Mouse (Mus musculus) fat pad, adult 2 months (tissue): Measurements from ENCODE around the gene Krtap31-2.

ENCODE experiments used
- DNase-seq: peaks from one replicate; pipeline ENCODE4 v3.0.0-alpha.2; 2011; ENCODE audit warnings: low read depth, low spot score; ENCODE audit errors: extremely low read depth

Krtap31-2 gene

GRCm38 (mm10) chr11:99935991-99936390, at the start of gene Krtap31-2:
Gene Krtap31-2 (plus strand): TSS chr11:99936291.
- no peak for DNase-seq

GRCm38 (mm10) chr11:99907620-99908019, 28.5 kb upstream of the Krtap31-2 start, which contains the start of gene Krtap31-1:
Gene Krtap31-1 (plus strand): TSS chr11:99907920.
- no peak for DNase-seq

GRCm38 (mm10) chr11:99914451-99914850, 21.6 kb upstream of the Krtap31-2 start, which contains the start of gene Gm11565:
Gene Gm11565 (plus strand): TSS chr11:99914751.
- DNase-seq: no peak

- DNase-seq: no peak
These were observed 1.7 kb downstream of the Krtap31-2 start for GRCm38 (mm10) chr11:99937751-99938264.

- no peak for DNase-seq
These were observed 12.1 kb downstream of the Krtap31-2 start, which contains the start of gene Krtap9-5 for GRCm38 (mm10) chr11:99948175-99948574. Gene Krtap9-5 (plus strand): TSS chr11:99948475.

GRCm38 (mm10) chr11:99964213-99964612, 28.1 kb downstream of the Krtap31-2 start:
- no peak for DNase-seq

GRCm38 (mm10) chr11:99965961-99966360, 29.9 kb downstream of the Krtap31-2 start:
- DNase-seq: no peak

- DNase-seq: no peak
These were observed 42.9 kb downstream of the Krtap31-2 start, which contains the start of gene Krtap29-1 for GRCm38 (mm10) chr11:99978953-99979352. Gene Krtap29-1 (minus strand): TSS chr11:99979053.

- DNase-seq: peak; percentile 21
These were observed 46.6 kb downstream of the Krtap31-2 start for GRCm38 (mm10) chr11:99982731-99983130.

- no peak for DNase-seq
These were observed 47.4 kb downstream of the Krtap31-2 start for GRCm38 (mm10) chr11:99983442-99983841.

GRCm38 (mm10) chr11:99985291-99986092, 49.4 kb downstream of the Krtap31-2 start:
- DNase-seq: no peak

- no peak for DNase-seq
These were observed 50.1 kb downstream of the Krtap31-2 start, which contains the start of gene Krtap16-1 for GRCm38 (mm10) chr11:99986180-99986647. Gene Krtap16-1 (minus strand): TSS chr11:99986597.
